Mouse (Mus musculus) mesoderm, embryonic 11.5 days (tissue): ENCODE measurements around the gene Ssmem1.
A peak's percentile ranks its signal among the peaks of the same experiment; 100 is the strongest.

Experiments
- DNase-seq: peaks from one replicate; pipeline ENCODE4 v3.0.0-alpha.2; 2012; ENCODE audit warnings: low read depth, low spot score

Gene Ssmem1

DNA sequence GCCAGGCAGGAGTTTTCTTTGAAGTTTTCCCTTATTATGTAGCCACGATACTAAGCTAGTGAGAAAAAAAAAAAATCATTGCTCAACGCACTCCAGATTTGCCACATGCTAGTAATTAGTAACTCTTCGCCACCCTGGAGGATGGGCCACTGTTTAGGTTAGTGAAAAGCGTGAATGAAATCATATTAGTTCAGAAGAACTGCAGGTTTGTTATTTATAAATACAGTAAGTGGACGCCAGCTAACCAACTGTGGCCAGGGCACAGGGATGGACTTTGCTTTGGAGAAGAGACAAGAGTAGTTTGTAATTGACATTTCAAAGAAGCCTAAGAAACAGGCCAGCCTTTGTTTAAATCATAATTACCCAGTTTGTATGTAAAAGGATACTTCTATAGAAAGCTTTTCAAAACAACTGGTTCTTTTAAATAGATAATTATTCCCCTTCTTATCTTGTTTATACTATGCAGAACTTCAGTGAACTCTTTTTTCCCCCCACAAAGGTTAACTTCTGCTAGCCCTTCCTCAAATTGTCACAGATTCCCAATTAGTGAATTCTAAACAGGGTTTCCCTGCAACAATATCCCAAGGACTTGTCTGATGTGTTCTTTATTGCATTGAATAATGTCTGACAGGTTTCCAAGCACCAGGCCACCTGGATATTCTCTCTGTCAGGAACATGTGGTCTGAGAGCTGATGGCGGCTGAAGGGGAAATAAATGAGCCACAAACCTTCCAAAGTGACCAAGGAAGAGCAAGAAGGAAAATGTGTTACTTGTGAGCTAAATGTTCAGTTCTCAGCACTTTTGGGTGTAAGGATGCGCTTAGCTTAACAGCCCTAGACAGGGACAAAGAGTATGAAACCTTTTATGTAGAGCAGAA lies 16.0 kb downstream of the Ssmem1 start:
- no peak for DNase-seq

- DNase-seq, result no peak
Measured at GRCm38 (mm10) chr6:30526586-30527515, 17.2 kb downstream of the Ssmem1 start.

- DNase-seq, result no peak
Measured at GRCm38 (mm10) chr6:30528800-30529199, 19.2 kb downstream of the Ssmem1 start.

GRCm38 (mm10) chr6:30535340-30535739 lies 25.7 kb downstream of the Ssmem1 start:
- no peak for DNase-seq

DNA sequence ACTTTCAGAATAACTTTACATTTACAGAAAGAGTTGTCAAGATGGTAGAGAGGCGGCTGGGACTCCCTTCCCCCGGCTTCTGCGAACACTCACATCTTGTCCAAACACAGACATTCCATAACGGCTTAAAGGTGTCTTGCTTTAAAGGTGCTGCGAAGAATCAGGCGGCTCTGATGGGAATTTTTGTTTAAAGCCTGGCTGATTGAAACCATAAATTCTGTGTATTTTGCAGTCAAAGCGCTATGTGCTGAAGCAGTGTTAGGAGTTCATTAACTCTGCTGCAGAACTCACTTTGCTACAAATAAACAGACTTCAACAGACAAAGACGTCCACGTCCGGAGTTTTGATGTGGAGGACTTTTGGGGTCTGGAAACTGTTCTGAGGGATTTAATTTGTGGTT lies 28.6 kb downstream of the Ssmem1 start:
- no peak for DNase-seq

GRCm38 (mm10) chr6:30538800-30539199 lies 29.2 kb downstream of the Ssmem1 start:
- DNase-seq, result no peak

- no peak for DNase-seq
Measured at GRCm38 (mm10) chr6:30541009-30541799, 31.6 kb downstream of the Ssmem1 start, which contains the start of gene Cpa2. Cpa2 (plus strand) TSS chr6:30541582.

- no peak for DNase-seq
Measured at GRCm38 (mm10) chr6:30542277-30542676, 32.6 kb downstream of the Ssmem1 start.

DNA sequence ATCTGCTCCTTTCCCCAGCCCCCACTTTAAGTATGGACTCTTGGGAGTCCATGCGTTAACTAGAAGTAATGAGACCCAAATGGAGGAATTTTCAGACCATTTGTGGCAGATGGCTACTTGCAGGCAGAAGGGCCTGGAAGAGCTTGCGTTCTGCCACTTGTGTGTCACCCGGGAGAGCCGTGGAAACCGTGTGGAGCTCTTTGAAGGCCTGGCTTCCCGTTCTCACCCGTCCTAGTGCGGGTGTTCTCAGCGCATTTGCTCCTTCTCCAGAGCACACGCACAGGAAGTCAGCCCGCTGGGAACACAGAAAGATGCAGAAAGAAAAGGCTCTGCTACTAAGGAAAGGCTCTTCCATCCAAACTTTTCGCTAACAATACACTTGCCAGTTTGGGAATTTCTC lies 33.4 kb downstream of the Ssmem1 start:
- DNase-seq, result no peak

GRCm38 (mm10) chr6:30543851-30544250 lies 34.2 kb downstream of the Ssmem1 start:
- no peak for DNase-seq

DNA sequence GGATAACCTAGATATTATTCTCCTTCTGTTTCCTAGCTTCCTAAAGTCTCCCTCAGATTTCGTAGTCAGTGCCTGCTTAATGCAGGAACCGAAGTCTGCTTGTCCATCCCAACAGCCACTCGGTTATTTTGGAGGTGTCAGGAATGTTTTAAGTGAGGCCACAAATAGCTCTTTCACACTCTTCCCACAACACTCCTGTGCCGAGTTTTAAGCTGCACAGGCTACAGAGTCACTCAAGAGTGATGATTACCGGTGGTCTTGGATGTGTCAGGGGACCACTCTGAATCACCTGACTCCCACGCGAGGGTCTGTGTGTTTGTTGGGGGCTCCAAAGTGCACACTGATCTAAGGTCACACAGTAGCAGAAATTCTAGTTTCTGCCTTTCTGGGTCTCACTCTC lies 36.0 kb downstream of the Ssmem1 start:
- no peak for DNase-seq

DNA sequence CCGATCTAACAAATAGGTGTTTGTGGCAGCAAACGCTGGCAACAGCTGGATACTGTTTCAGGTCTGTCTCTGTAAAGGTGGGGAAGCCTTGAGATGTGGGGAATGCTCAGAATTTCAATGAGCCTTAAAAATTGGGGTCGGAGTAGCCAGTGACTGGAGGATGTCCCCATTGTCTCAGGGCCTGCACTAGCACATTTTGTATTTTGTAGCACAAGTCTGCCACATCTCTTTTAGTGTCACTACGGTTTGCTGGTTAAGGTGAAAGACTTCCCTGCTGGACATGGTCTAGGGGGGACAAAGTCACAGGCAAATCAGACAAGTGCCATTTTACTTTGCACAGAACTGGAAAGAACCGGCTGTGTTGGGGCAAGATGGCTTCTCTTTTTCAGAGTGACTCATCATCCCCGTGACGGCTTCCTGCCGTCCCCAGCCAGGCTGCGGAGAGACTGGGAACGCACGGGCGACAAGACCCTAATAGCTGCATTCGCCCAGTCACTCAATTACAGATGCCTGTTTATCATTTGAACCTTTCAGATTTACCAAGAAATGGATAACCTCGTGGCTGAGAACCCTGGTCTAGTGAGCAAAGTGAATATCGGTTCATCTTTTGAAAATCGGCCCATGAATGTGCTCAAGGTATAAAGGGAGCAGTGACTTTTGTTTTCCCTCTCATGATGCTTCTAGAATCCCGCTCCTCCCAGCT lies 37.1 kb downstream of the Ssmem1 start:
- peak; percentile 76 for DNase-seq

- peak; percentile 82 for DNase-seq
Measured at GRCm38 (mm10) chr6:30547274-30547645, 37.6 kb downstream of the Ssmem1 start.

DNA sequence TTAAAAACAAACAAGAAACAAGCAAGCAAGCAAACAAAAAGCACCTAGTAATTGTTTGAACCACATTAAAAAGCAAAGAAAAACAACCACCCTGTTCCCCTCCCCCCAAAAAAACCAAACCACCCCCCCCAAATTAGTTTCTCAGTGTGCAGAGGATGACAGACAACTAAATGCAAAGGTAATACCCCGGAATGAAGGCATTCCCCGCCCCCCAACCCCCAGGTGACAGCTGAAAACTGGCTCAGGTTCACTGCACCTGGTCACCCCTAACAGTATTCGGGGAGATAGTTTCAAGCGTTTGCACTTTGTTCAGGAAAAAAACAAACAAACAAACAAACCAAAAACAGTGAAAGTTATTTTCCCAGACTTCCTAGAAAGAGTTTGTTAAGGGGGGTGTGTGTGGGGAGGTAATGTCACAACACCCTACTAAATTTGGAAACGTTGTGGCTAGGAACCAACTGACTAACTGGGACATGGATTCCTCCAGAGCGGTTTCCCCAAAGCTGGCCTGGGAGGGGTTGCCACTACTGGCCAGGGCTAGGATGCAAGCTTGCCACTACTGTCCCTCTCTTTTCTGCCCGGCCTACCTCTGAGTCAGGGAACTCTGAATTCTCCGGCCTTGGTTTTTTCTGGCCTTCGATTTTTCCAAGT lies 38.1 kb downstream of the Ssmem1 start:
- no peak for DNase-seq

- DNase-seq, result peak; percentile 84
Measured at GRCm38 (mm10) chr6:30549231-30549761, 39.6 kb downstream of the Ssmem1 start.

GRCm38 (mm10) chr6:30550496-30551192 lies 41.0 kb downstream of the Ssmem1 start:
- DNase-seq, result no peak

- DNase-seq, result no peak
Measured at GRCm38 (mm10) chr6:30551193-30551515, 41.5 kb downstream of the Ssmem1 start.

GRCm38 (mm10) chr6:30551644-30552580 lies 42.3 kb downstream of the Ssmem1 start:
- peak; percentile 68 for DNase-seq

DNA sequence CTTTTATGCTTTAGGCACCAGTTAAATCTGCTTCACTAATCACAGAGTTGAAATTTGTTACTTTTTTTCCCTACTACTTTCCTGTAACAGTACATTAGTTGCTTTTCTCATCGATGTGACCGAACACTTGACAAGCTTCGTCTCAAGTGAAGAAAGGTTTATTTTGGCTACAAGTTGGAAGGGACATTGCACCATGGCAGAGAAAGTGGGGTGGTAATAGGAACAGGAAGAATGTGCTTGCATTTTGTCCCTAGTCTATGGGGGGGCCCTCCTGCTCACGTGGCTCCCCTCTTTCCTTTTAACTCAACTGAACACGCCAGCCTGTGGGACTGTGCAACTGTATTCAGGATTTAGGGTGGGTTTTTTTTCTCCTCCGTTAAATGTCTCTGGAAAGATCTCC lies 43.0 kb downstream of the Ssmem1 start:
- DNase-seq, result no peak
